In the genomic region with DNA sequence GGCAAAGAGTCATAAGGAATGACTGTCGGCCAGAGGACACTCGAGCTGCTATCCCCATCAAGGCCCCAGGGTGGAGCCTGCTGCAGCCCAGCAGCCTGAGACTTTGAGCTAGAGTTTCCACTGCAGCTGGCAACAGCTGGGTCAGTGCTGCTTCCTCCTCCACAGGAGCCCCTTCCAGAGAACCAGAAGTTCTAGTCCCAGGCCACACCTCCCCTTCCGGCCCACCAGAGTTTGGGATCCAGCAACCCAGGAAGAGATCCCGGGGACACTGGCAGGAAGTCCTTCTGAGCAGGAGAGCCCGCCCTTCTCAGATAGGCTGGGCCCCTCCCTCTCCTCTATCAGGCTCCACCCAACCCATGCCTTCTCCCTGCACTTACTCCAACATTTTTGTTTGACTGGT, we compare ENCODE assay signal across 8 mouse cellular contexts. TPM values are rescaled to one million over a fixed set of nuclear protein-coding genes. Genes with fewer than 3 reads are reported as not detected.
DNase-seq lines count a peak whose midpoint lies in the region; ATAC-seq lines count a peak whose summit lies in the region.

No protein-coding gene starts in this region.

- DNase-seq in midbrain, embryonic 11.5 days (ENCODE audit: low spot score, missing footprints) = peak; percentile 90
- DNase-seq in limb, embryonic 10.5 days (ENCODE audit: low spot score) = peak; percentile 71
- DNase-seq in testis, postnatal 10 days (ENCODE audit: low spot score) = peak; percentile 82
- DNase-seq in left cerebral cortex, postnatal 14 days (ENCODE audit: low spot score in 2 of 2) = no peak

- no peak overlapping the region for H3K27ac ChIP-seq in midbrain, embryonic 11.5 days (ENCODE audit: low read depth, low read length)
- no peak overlapping the region for H3K27ac ChIP-seq in midbrain, embryonic 15.5 days
- H3K27ac ChIP-seq in embryonic facial prominence, embryonic 13.5 days = peak overlapping the region; percentile 83
- H3K27ac ChIP-seq in heart, embryonic 16.5 days (ENCODE audit: low read length) = peak overlapping the region; percentile 94
- peak overlapping the region; percentile 74 for H3K27ac ChIP-seq in limb, embryonic 10.5 days
- H3K27ac ChIP-seq in midbrain, embryonic 13.5 days = peak overlapping the region; percentile 2; the same call in 1 of the 2 replicates

- H3K9ac ChIP-seq in midbrain, embryonic 11.5 days (ENCODE audit: low read length) = peak overlapping the region; percentile 7; the same call in 1 of the 2 replicates
- no peak overlapping the region for H3K9ac ChIP-seq in midbrain, embryonic 15.5 days
- peak overlapping the region; percentile 54 for H3K9ac ChIP-seq in embryonic facial prominence, embryonic 13.5 days
- peak overlapping the region; percentile 57 for H3K9ac ChIP-seq in heart, embryonic 16.5 days (ENCODE audit: low read length)
- H3K9ac ChIP-seq in midbrain, embryonic 13.5 days (replicated peaks) = no peak overlapping the region

- WGBS in midbrain, embryonic 11.5 days = 6% methylated on average over 5 of the region's 5 CpGs
- WGBS in midbrain, embryonic 15.5 days = 7% methylated on average over 5 of the region's 5 CpGs
- WGBS in embryonic facial prominence, embryonic 13.5 days = 6% methylated on average over 5 of the region's 5 CpGs
- 0% methylated on average over 5 of the region's 5 CpGs for WGBS in heart, embryonic 16.5 days
- 2% methylated on average over 5 of the region's 5 CpGs for WGBS in limb, embryonic 10.5 days
- WGBS in midbrain, embryonic 13.5 days = 5% methylated on average over 5 of the region's 5 CpGs

- peaks cover 2% of the 10 kb centered on the region; the same call in 1 of the 2 replicates for H3K36me3 ChIP-seq in midbrain, embryonic 11.5 days (ENCODE audit: control insufficient read depth, insufficient read depth, low read length)
- no peaks in the 10 kb centered on the region for H3K36me3 ChIP-seq in midbrain, embryonic 15.5 days (replicated peaks)
- peaks cover 33% of the 10 kb centered on the region for H3K36me3 ChIP-seq in embryonic facial prominence, embryonic 13.5 days
- H3K36me3 ChIP-seq in heart, embryonic 16.5 days (ENCODE audit: control insufficient read depth, insufficient read depth) = peaks cover 9% of the 10 kb centered on the region
- H3K36me3 ChIP-seq in limb, embryonic 10.5 days = peaks cover 49% of the 10 kb centered on the region
- peaks cover 5% of the 10 kb centered on the region; the same call in 1 of the 2 replicates for H3K36me3 ChIP-seq in midbrain, embryonic 13.5 days

- H3K4me2 ChIP-seq in midbrain, embryonic 11.5 days = peak overlapping the region; percentile 22
- no peak overlapping the region for H3K4me2 ChIP-seq in midbrain, embryonic 15.5 days
- peak overlapping the region; percentile 49 for H3K4me2 ChIP-seq in embryonic facial prominence, embryonic 13.5 days
- H3K4me2 ChIP-seq in heart, embryonic 16.5 days (ENCODE audit: low read depth, low read length) = peak overlapping the region; percentile 44
- 0 out of 2 replicates have a peak overlapping the region, but pooled peaks have one; percentile 5 for H3K4me2 ChIP-seq in midbrain, embryonic 13.5 days (replicated peaks)

- no peak overlapping the region for H3K4me3 ChIP-seq in midbrain, embryonic 11.5 days (ENCODE audit: low read depth, low read length)
- H3K4me3 ChIP-seq in midbrain, embryonic 15.5 days = no peak overlapping the region
- H3K4me3 ChIP-seq in embryonic facial prominence, embryonic 13.5 days = peak overlapping the region; percentile 16; the same call in 1 of the 2 replicates
- H3K4me3 ChIP-seq in heart, embryonic 16.5 days (ENCODE audit: low read length) = 0 out of 2 replicates have a peak overlapping the region, but pooled peaks have one; percentile 3
- H3K4me3 ChIP-seq in limb, embryonic 10.5 days = peak overlapping the region; percentile 26; the same call in 1 of the 2 replicates
- H3K4me3 ChIP-seq in midbrain, embryonic 13.5 days (replicated peaks) = no peak overlapping the region

- 0 out of 2 replicates have a peak, but pooled peaks cover 5% of the 10 kb centered on the region for H3K4me1 ChIP-seq in midbrain, embryonic 11.5 days (ENCODE audit: control insufficient read depth, insufficient read depth, low read length)
- H3K4me1 ChIP-seq in midbrain, embryonic 15.5 days = peaks cover 8% of the 10 kb centered on the region
- peaks cover 25% of the 10 kb centered on the region for H3K4me1 ChIP-seq in embryonic facial prominence, embryonic 13.5 days
- peaks cover 37% of the 10 kb centered on the region for H3K4me1 ChIP-seq in heart, embryonic 16.5 days (ENCODE audit: control insufficient read depth, insufficient read depth, low read length)
- peaks cover 12% of the 10 kb centered on the region for H3K4me1 ChIP-seq in limb, embryonic 10.5 days
- peaks cover 8% of the 10 kb centered on the region for H3K4me1 ChIP-seq in midbrain, embryonic 13.5 days (replicated peaks)

- H3K27me3 ChIP-seq in midbrain, embryonic 11.5 days (ENCODE audit: control insufficient read depth, insufficient read depth, low read length) = no peaks in the 10 kb centered on the region
- H3K27me3 ChIP-seq in midbrain, embryonic 15.5 days (replicated peaks) = no peaks in the 10 kb centered on the region
- no peaks in the 10 kb centered on the region for H3K27me3 ChIP-seq in embryonic facial prominence, embryonic 13.5 days
- no peaks in the 10 kb centered on the region for H3K27me3 ChIP-seq in heart, embryonic 16.5 days (ENCODE audit: control insufficient read depth, insufficient read depth, low read length)
- no peaks in the 10 kb centered on the region for H3K27me3 ChIP-seq in limb, embryonic 10.5 days (ENCODE audit: low read depth, poor library complexity, severe bottlenecking)
- H3K27me3 ChIP-seq in midbrain, embryonic 13.5 days = no peaks in the 10 kb centered on the region

- ATAC-seq in midbrain, embryonic 11.5 days (ENCODE audit: low FRiP score) = peak; percentile 83
- no peak for ATAC-seq in midbrain, embryonic 15.5 days (replicated peaks)
- ATAC-seq in embryonic facial prominence, embryonic 13.5 days (ENCODE audit: insufficient number of reproducible peaks, insufficient read depth, low FRiP score, low TSS enrichment, low read depth) = peak; percentile 77
- ATAC-seq in heart, embryonic 16.5 days (replicated peaks; ENCODE audit: extremely low read depth, insufficient read depth, low FRiP score) = peak; percentile 91
- ATAC-seq in midbrain, embryonic 13.5 days = peak; percentile 58

- intact Hi-C loops in left cerebral cortex, postnatal 14 days (cut with DNase I) = no loop called here

- H3K9me3 ChIP-seq in midbrain, embryonic 11.5 days (ENCODE audit: control insufficient read depth, low read length) = no peaks in the 10 kb centered on the region
- H3K9me3 ChIP-seq in midbrain, embryonic 15.5 days = no peaks in the 10 kb centered on the region
- no peaks in the 10 kb centered on the region for H3K9me3 ChIP-seq in embryonic facial prominence, embryonic 13.5 days
- no peaks in the 10 kb centered on the region for H3K9me3 ChIP-seq in heart, embryonic 16.5 days (replicated peaks; ENCODE audit: control insufficient read depth, low read length)
- no peaks in the 10 kb centered on the region for H3K9me3 ChIP-seq in limb, embryonic 10.5 days (replicated peaks)
- no peaks in the 10 kb centered on the region for H3K9me3 ChIP-seq in midbrain, embryonic 13.5 days

RNA-seq across cellular contexts. Expression of gene Rbms2, which starts 30.5 kb away (rescaled TPM):
- polyA plus RNA-seq in midbrain, embryonic 11.5 days (2014; fragmentation: Nextera tagmentation; extraction: Ambion mirVana) = 19.7 TPM in 2 replicates
- polyA plus RNA-seq in midbrain, embryonic 15.5 days (2015; fragmentation: Nextera tagmentation; extraction: Ambion mirVana) = 8.9 and 9.2 TPM in 2 replicates
- polyA plus RNA-seq in embryonic facial prominence, embryonic 13.5 days (2015; fragmentation: Nextera tagmentation; extraction: Ambion mirVana) = 39.7 and 42.2 TPM in 2 replicates
- 35.8 and 37.7 TPM in 2 replicates for polyA plus RNA-seq in heart, embryonic 16.5 days (2015; fragmentation: Nextera tagmentation; extraction: Ambion mirVana)
- polyA plus RNA-seq in limb, embryonic 10.5 days (2016; fragmentation: Nextera tagmentation; extraction: Ambion mirVana) = 26.4 and 32.5 TPM in 2 replicates
- polyA plus RNA-seq in midbrain, embryonic 13.5 days (2015; fragmentation: Nextera tagmentation; extraction: Ambion mirVana) = 9.8 and 10.9 TPM in 2 replicates
- 10 to 100 TPM in 1 of 2 experiments, 1 to 10 TPM in 1; 9.2 to 10.8 TPM for total RNA-seq in left cerebral cortex, postnatal 14 days (2021)

RNA-seq across cellular contexts. Expression of gene Gls2, which starts 44.7 kb away (rescaled TPM):
- polyA plus RNA-seq in midbrain, embryonic 11.5 days (2014; fragmentation: Nextera tagmentation; extraction: Ambion mirVana) = 0.72 and 0.82 TPM in 2 replicates
- 1.2 and 1.7 TPM in 2 replicates for polyA plus RNA-seq in midbrain, embryonic 15.5 days (2015; fragmentation: Nextera tagmentation; extraction: Ambion mirVana)
- polyA plus RNA-seq in embryonic facial prominence, embryonic 13.5 days (2015; fragmentation: Nextera tagmentation; extraction: Ambion mirVana) = 2.2 TPM in 2 replicates
- polyA plus RNA-seq in heart, embryonic 16.5 days (2015; fragmentation: Nextera tagmentation; extraction: Ambion mirVana) = 0.88 and 1.0 TPM in 2 replicates
- 1.7 and 1.9 TPM in 2 replicates for polyA plus RNA-seq in limb, embryonic 10.5 days (2016; fragmentation: Nextera tagmentation; extraction: Ambion mirVana)
- polyA plus RNA-seq in midbrain, embryonic 13.5 days (2015; fragmentation: Nextera tagmentation; extraction: Ambion mirVana) = 1.1 and 1.4 TPM in 2 replicates
- 10 to 100 TPM; 21.3 to 22.6 TPM for total RNA-seq in left cerebral cortex, postnatal 14 days (2021)

RNA-seq across cellular contexts. Expression of gene Baz2a, which starts 58.2 kb away (rescaled TPM):
- 20.2 and 21.0 TPM in 2 replicates for polyA plus RNA-seq in midbrain, embryonic 11.5 days (2014; fragmentation: Nextera tagmentation; extraction: Ambion mirVana)
- polyA plus RNA-seq in midbrain, embryonic 15.5 days (2015; fragmentation: Nextera tagmentation; extraction: Ambion mirVana) = 9.2 and 10.9 TPM in 2 replicates
- 10.9 and 11.4 TPM in 2 replicates for polyA plus RNA-seq in embryonic facial prominence, embryonic 13.5 days (2015; fragmentation: Nextera tagmentation; extraction: Ambion mirVana)
- polyA plus RNA-seq in heart, embryonic 16.5 days (2015; fragmentation: Nextera tagmentation; extraction: Ambion mirVana) = 6.6 and 8.5 TPM in 2 replicates
- polyA plus RNA-seq in limb, embryonic 10.5 days (2016; fragmentation: Nextera tagmentation; extraction: Ambion mirVana) = 12.3 and 14.4 TPM in 2 replicates
- 13.8 and 13.9 TPM in 2 replicates for polyA plus RNA-seq in midbrain, embryonic 13.5 days (2015; fragmentation: Nextera tagmentation; extraction: Ambion mirVana)
- total RNA-seq in left cerebral cortex, postnatal 14 days (2021) = 10 to 100 TPM; 30.6 to 32.4 TPM

Comparison
In these comparisons a context has a peak if more than half of its experiments do, and no peak if none do; other contexts are left out.
1. H3K27ac ChIP-seq: peak in embryonic facial prominence, embryonic 13.5 days (single experiment), heart, embryonic 16.5 days (single experiment), limb, embryonic 10.5 days (single experiment) and midbrain, embryonic 13.5 days (single experiment); none in midbrain, embryonic 11.5 days (single experiment) and midbrain, embryonic 15.5 days (single experiment).
2. H3K9ac ChIP-seq: peak in midbrain, embryonic 11.5 days (single experiment), embryonic facial prominence, embryonic 13.5 days (single experiment) and heart, embryonic 16.5 days (single experiment); none in midbrain, embryonic 15.5 days (single experiment) and midbrain, embryonic 13.5 days (single experiment).
3. DNase-seq: peak in midbrain, embryonic 11.5 days (single experiment), limb, embryonic 10.5 days (single experiment) and testis, postnatal 10 days (single experiment); none in left cerebral cortex, postnatal 14 days (0 of 2).
4. H3K4me3 ChIP-seq: peak in embryonic facial prominence, embryonic 13.5 days (single experiment), heart, embryonic 16.5 days (single experiment) and limb, embryonic 10.5 days (single experiment); none in midbrain, embryonic 11.5 days (single experiment), midbrain, embryonic 15.5 days (single experiment) and midbrain, embryonic 13.5 days (single experiment).